Mouse (Mus musculus) cerebellum, adult 2 months (tissue): ENCODE results near the gene 1700018B08Rik. TPM values are rescaled to one million over a fixed set of nuclear protein-coding genes. Genes with fewer than 3 reads are reported as not detected.

ENCODE experiments used
- DNase-seq, 2 experiments: peaks; one replicate each; pipeline ENCODE4 v3.0.0; 2021
- H3K27ac ChIP-seq: fragments of 200-500 bp; 2 replicates; pipeline ENCODE4 v1.5.1; 2012; ENCODE audit warnings: low read length, control low read depth, inconsistent platforms; ENCODE audit not compliant: insufficient read depth
- H3K27me3 ChIP-seq: fragments of 200-500 bp; 2 replicates; pipeline ENCODE4 v1.6.1; 2012; ENCODE audit warnings: inconsistent platforms, mild to moderate bottlenecking, low read length, moderate library complexity; ENCODE audit not compliant: control insufficient read depth, insufficient read depth
- H3K4me1 ChIP-seq: fragments of 200-500 bp; 2 replicates; pipeline ENCODE4 v1.6.1; 2011; ENCODE audit warnings: low read length; ENCODE audit not compliant: control insufficient read depth, insufficient read depth
- H3K4me3 ChIP-seq: fragments of 200-500 bp; replicated peaks from 2 replicates; pipeline ENCODE3; 2011; ENCODE audit warnings: mild to moderate bottlenecking, low read depth, low read length, control low read depth; ENCODE audit not compliant: insufficient read depth
- CTCF ChIP-seq: fragments of 200-500 bp; IDR thresholded peaks from 2 replicates; pipeline ENCODE4 v1.5.1; 2011; ENCODE audit warnings: low read depth, mild to moderate bottlenecking, control low read depth, low read length, moderate library complexity, borderline replicate concordance; ENCODE audit not compliant: insufficient read depth
- POLR2A ChIP-seq: fragments of 200-500 bp; IDR thresholded peaks from 2 replicates; pipeline ENCODE4 v1.6.1; 2011; ENCODE audit warnings: low read length, control low read depth, borderline replicate concordance; ENCODE audit not compliant: insufficient read depth
- WGBS: fragments of 180-500 bp; shearing (Covaris S2); methylation state at CpG from one replicate; pipeline ENCODE4 v1.1.7; 2018; 5-methylcytosine and 5-hydroxymethylcytosine counted together
- polyA plus RNA-seq: library from polyadenylated mRNA; depleted of rRNA; stranded (reverse); fragments of >200 nt; gene quantifications from 2 replicates; pipeline ENCODE4 v1.2.3, GENCODE M21; 2012

Gene 1700018B08Rik
- polyA plus RNA-seq, 1 experiment = not detected

DNA sequence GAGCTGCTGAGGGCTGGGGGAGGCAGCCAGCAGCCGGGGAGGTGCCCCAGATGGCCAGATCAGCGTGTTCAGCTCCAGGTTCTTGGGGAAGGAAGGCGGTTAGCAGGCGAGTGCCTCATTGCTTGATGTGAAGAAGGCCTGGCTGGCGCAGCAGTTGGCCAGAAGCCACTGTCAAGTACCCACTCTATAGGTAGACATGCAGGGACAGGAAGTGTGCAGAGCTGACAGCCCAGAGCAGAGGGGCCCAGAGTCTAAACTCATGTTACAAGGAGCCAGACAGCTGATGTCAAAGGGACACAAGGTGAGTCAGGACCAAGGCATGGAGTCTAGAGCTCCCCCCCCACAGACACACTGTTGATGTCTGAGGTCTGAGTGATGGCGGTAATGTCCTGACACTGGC lies 5.9 kb upstream of the 1700018B08Rik start:
- no peak for DNase-seq
- no peaks in the 10 kb centered on the region for H3K27me3 ChIP-seq
- 36% methylated on average over 6 of the region's 6 CpGs for WGBS

DNA sequence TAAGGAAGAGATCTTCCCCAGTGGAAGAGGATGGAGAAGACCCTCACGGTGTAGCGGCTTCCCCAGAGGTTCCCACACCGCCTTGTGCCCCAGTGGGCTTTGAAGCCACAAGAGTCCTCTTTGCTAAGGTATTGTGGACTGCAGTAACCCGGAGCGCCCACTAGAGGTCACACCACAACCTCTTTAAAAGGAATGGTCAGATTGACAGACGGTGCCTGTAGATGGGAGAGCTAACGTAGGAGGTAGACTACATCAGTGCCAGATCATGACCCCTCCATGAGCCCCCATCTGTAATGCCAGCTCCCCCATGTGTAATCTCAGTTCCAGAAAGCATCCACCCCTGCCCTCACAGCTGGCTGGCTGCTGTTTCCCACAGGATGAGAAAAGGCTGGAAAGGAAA lies 3.0 kb upstream of the 1700018B08Rik start:
- TF ChIP-seq CTCF (peak; percentile 89), POLR2A (no peak)
- no peak overlapping the region for H3K27ac ChIP-seq
- H3K4me1 ChIP-seq = no peaks in the 10 kb centered on the region
- H3K4me3 ChIP-seq = no peak overlapping the region
- DNase-seq = peak; percentile 70 to 81
- WGBS = 2% methylated on average over 7 of the region's 7 CpGs
- H3K27me3 ChIP-seq = no peaks in the 10 kb centered on the region

More for the DNA sequence above, 5.9 kb upstream of the 1700018B08Rik start:
- no peak overlapping the region for H3K4me3 ChIP-seq
- no peak overlapping the region for H3K27ac ChIP-seq
- TF ChIP-seq POLR2A = no peak
- TF ChIP-seq CTCF = no peak
- H3K4me1 ChIP-seq = no peaks in the 10 kb centered on the region

- no peaks in the 10 kb centered on the region for H3K27me3 ChIP-seq
- WGBS = 78% methylated on average over 11 of the region's 11 CpGs
- H3K27ac ChIP-seq = no peak overlapping the region
- DNase-seq = no peak
- no peak for TF ChIP-seq POLR2A
- no peak for TF ChIP-seq CTCF
- no peaks in the 10 kb centered on the region for H3K4me1 ChIP-seq
- H3K4me3 ChIP-seq = no peak overlapping the region
Observed at GRCm38 (mm10) chr8:121544936-121545335, 816 bp upstream of the 1700018B08Rik start.

- DNase-seq = no peak
- Histone ChIP-seq H3K4me3 (no peak overlapping the region), H3K27ac (no peak overlapping the region), H3K27me3 (no peaks in the 10 kb centered on the region), H3K4me1 (no peaks in the 10 kb centered on the region)
- 21% methylated on average over 13 of the region's 13 CpGs for WGBS
- TF ChIP-seq POLR2A (no peak), CTCF (no peak)
Observed at GRCm38 (mm10) chr8:121542901-121543300, 1.2 kb downstream of the 1700018B08Rik start.

DNA sequence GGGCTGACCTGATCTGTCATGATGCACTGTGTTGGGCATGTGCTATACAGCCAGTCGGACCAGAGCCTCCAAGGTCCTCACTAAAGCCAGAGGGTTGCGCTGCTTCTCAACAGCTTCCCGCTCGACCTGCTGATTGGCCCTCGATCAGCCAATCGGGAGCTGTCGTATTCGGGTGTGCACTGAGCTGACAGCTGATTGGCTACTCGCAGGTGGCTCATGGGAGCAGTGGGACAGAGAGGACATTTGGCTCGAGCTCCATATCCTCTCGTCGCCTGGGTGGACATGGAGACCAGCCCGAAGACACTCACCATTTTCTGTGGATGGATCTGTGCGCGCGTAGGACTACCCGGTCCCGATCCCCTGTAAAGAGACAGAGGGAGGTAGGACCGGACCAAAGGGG lies 2.3 kb downstream of the 1700018B08Rik start:
- Histone ChIP-seq H3K4me3 (no peak overlapping the region), H3K27ac (no peak overlapping the region), H3K27me3 (no peaks in the 10 kb centered on the region), H3K4me1 (no peaks in the 10 kb centered on the region)
- no peak for TF ChIP-seq CTCF
- TF ChIP-seq POLR2A = no peak
- no peak for DNase-seq
- WGBS = 84% methylated on average over 19 of the region's 19 CpGs

DNA sequence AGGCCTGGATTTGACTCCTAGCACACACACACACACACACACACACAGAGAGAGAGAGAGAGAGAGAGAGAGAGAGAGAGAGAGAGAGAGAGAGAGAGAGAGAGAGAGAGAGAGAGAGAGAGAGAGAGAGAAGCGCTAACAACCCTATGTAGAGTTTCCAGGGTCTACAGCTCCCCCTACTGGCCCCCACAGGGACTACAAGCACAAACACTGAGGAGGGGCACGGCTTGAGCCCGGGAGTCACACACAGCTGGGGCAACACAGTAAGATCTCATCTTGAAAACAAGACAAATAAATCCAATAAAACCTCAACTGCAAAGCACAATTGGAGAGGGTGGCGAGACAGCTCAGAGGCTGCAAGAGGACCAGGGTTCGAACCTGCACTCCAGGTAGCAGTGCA lies 11.7 kb downstream of the 1700018B08Rik start:
- 59% methylated on average over 5 of the region's 5 CpGs for WGBS
- TF ChIP-seq POLR2A (no peak), CTCF (peak; percentile 53; the same call in 1 of the 2 replicates)
- DNase-seq = no peak
- H3K27ac ChIP-seq = no peak overlapping the region
- no peaks in the 10 kb centered on the region for H3K27me3 ChIP-seq
- H3K4me1 ChIP-seq = no peaks in the 10 kb centered on the region; the same call in 1 of the 2 replicates
- no peak overlapping the region for H3K4me3 ChIP-seq

GRCm38 (mm10) chr8:121530639-121531038 lies 13.5 kb downstream of the 1700018B08Rik start:
- Histone ChIP-seq H3K27me3 (no peaks in the 10 kb centered on the region), H3K27ac (no peak overlapping the region), H3K4me3 (no peak overlapping the region), H3K4me1 (no peaks in the 10 kb centered on the region; the same call in 1 of the 2 replicates)
- WGBS = 85% methylated on average over 10 of the region's 10 CpGs
- TF ChIP-seq CTCF = no peak
- no peak for TF ChIP-seq POLR2A
- DNase-seq = no peak

DNA sequence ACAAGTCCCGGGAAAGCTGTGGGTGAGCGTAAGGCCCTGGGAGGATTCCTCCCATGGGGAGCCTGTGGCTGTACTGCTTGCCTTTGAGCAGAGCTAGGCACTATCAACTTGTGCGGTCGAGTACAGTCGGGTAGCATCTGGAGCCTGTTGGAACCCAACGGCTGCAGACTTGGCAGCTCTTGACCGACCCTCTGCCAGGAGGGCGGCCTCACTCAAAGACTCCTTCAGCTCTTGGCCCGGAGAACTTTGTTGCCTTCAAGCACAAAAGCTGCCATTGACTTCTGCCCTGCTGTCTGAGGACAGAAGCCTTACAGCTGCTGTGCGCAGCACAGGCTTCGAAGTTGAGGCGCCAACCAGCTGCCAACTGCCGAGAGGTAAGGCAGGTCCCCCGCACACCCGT lies 15.3 kb downstream of the 1700018B08Rik start:
- Histone ChIP-seq H3K4me3 (no peak overlapping the region), H3K27ac (no peak overlapping the region), H3K27me3 (no peaks in the 10 kb centered on the region), H3K4me1 (no peaks in the 10 kb centered on the region; the same call in 1 of the 2 replicates)
- 18% methylated on average over 15 of the region's 15 CpGs for WGBS
- no peak for TF ChIP-seq CTCF
- no peak for TF ChIP-seq POLR2A
- DNase-seq = no peak

DNA sequence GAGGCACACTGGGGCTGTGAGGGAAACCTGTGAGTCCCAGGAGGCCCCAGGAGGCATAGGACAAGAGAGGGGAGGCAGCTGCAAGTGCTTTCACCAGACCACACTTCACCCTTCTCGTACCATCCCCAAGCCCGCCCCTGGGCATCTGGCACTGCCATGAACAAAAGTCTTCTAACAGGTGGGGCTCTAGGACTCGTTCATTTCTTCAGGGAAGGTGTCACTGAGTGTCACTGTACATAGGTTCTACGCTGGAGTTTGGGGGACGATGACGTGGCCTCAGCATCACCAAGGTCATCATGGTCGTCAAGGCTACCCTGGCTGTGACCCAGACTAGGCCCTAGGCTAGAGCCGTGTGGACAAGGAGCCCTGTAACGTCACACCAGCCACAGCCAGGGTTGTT lies 16.4 kb downstream of the 1700018B08Rik start:
- DNase-seq = no peak
- no peak for TF ChIP-seq CTCF
- Histone ChIP-seq H3K4me3 (no peak overlapping the region), H3K27ac (no peak overlapping the region), H3K27me3 (no peaks in the 10 kb centered on the region), H3K4me1 (no peaks in the 10 kb centered on the region; the same call in 1 of the 2 replicates)
- 73% methylated on average over 9 of the region's 9 CpGs for WGBS
